Mouse (Mus musculus): ENCODE results near the gene Wasl. TPM values are rescaled to one million over a fixed set of nuclear protein-coding genes. Genes with fewer than 3 reads are reported as not detected.

Gene Wasl
- polyA plus RNA-seq, 1 experiment from 2014 or later: 61.6 TPM

GRCm38 (mm10) chr6:24662483-24662882 is 2.3 kb downstream of the Wasl start:
- no peak for DNase-seq (ENCODE audit: low spot score)
- peaks cover 16% of the 10 kb centered on the region for H3K4me1 ChIP-seq
- H3K27me3 ChIP-seq (ENCODE audit: insufficient read depth, poor library complexity, severe bottlenecking): no peaks in the 10 kb centered on the region
- H3K27ac ChIP-seq: no peak overlapping the region
- 61% methylated on average over 4 of the region's 4 CpGs for WGBS
- peak overlapping the region; percentile 94; the same call in 1 of the 2 replicates for H3K4me3 ChIP-seq
- H3K36me3 ChIP-seq: 0 out of 2 replicates have a peak, but pooled peaks cover 3% of the 10 kb centered on the region
- no peaks in the 10 kb centered on the region for H3K9me3 ChIP-seq

GRCm38 (mm10) chr6:24661879-24662278 is 2.9 kb downstream of the Wasl start:
- no peaks in the 10 kb centered on the region for H3K9me3 ChIP-seq
- 0 out of 2 replicates have a peak, but pooled peaks cover 3% of the 10 kb centered on the region for H3K36me3 ChIP-seq
- 77% methylated on average over 4 of the region's 4 CpGs for WGBS
- no peak overlapping the region for H3K27ac ChIP-seq
- peaks cover 16% of the 10 kb centered on the region for H3K4me1 ChIP-seq
- H3K27me3 ChIP-seq (ENCODE audit: insufficient read depth, poor library complexity, severe bottlenecking): no peaks in the 10 kb centered on the region
- DNase-seq (ENCODE audit: low spot score): no peak
- H3K4me3 ChIP-seq: no peak overlapping the region

DNA sequence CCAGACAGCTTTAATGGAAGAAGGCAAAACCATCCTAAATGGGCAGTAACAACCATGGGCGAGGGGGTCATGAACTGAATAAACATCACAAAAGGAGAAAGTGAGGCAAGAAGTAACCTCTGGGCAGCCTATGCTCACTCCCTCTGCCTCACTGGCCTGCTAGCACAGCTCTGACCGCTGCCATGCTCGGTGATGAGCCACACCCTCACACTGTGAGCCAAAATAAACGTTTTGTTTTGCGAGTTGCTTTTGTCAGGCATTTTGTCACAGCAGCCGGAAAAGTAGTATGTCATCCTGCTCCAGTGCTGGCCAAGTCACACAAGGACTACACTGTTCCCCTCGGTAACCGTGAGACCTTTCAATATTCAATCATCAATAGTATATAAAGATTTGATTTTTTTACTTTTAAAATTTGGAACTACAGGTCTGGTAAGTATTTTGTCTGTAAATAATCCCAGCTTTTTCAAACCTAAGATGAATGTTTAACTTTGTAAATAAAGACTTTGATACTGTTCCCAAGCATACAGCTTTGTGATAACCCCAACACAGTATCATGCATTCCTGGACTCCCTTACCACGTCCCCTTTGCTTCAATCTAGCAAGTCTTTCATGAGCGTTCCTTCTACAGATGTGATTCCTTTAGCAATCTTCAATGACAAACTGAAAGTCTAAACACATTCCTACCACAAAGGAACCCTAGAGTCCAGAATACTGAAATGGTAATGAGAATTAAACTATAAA is 7.0 kb downstream of the Wasl start:
- no peak overlapping the region for H3K27ac ChIP-seq
- H3K36me3 ChIP-seq: peaks cover 6% of the 10 kb centered on the region
- no peak for DNase-seq (ENCODE audit: low spot score)
- no peak overlapping the region for H3K4me3 ChIP-seq
- H3K9me3 ChIP-seq: no peaks in the 10 kb centered on the region
- H3K27me3 ChIP-seq (ENCODE audit: insufficient read depth, poor library complexity, severe bottlenecking): no peaks in the 10 kb centered on the region
- 61% methylated on average over 10 of the region's 10 CpGs for WGBS
- peaks cover 14% of the 10 kb centered on the region for H3K4me1 ChIP-seq

- WGBS: 90% methylated on average over 1 of the region's 1 CpGs
- no peak for DNase-seq (ENCODE audit: low spot score)
- Histone ChIP-seq H3K4me3 (no peak overlapping the region), H3K9me3 (no peaks in the 10 kb centered on the region), H3K4me1 (peaks cover 5% of the 10 kb centered on the region; the same call in 1 of the 2 replicates), H3K36me3 (peaks cover 6% of the 10 kb centered on the region), H3K27me3 (ENCODE audit: insufficient read depth, poor library complexity, severe bottlenecking) (no peaks in the 10 kb centered on the region), H3K27ac (no peak overlapping the region)
Observed at GRCm38 (mm10) chr6:24656094-24656493, 8.7 kb downstream of the Wasl start.

DNA sequence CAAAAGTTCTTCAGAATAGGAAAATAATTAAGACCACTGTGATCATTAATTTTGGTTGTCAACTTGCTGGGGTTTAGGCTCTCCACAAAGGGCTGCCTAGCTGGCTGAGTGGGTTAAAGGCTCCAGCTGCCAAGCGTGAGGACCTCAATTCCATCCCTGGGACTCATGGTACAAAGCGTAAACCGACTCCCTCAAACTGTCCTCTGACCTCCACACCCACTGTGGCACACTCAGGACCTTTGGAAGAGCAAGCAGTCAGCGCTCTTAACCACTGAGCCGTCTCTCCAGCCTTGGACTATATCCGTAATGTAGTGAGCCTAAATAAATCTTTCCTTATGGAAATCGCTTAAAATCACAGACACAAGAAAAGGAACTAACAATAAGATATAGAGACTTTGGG is 13.3 kb downstream of the Wasl start:
- WGBS: 79% methylated on average over 7 of the region's 7 CpGs

GRCm38 (mm10) chr6:24650719-24651118 is 14.1 kb downstream of the Wasl start:
- Histone ChIP-seq H3K4me3 (no peak overlapping the region), H3K9me3 (no peaks in the 10 kb centered on the region), H3K4me1 (no peaks in the 10 kb centered on the region), H3K27me3 (ENCODE audit: insufficient read depth, poor library complexity, severe bottlenecking) (no peaks in the 10 kb centered on the region), H3K27ac (no peak overlapping the region), H3K36me3 (peaks cover 4% of the 10 kb centered on the region)
- WGBS: 85% methylated on average over 3 of the region's 3 CpGs
- no peak for DNase-seq (ENCODE audit: low spot score)

More for the DNA sequence above, 13.3 kb downstream of the Wasl start:
- H3K27ac ChIP-seq: no peak overlapping the region
- peaks cover 3% of the 10 kb centered on the region; the same call in 1 of the 2 replicates for H3K4me1 ChIP-seq
- H3K4me3 ChIP-seq: no peak overlapping the region
- no peaks in the 10 kb centered on the region for H3K27me3 ChIP-seq (ENCODE audit: insufficient read depth, poor library complexity, severe bottlenecking)
- peaks cover 4% of the 10 kb centered on the region for H3K36me3 ChIP-seq
- no peaks in the 10 kb centered on the region for H3K9me3 ChIP-seq
- no peak for DNase-seq (ENCODE audit: low spot score)

- DNase-seq (ENCODE audit: low spot score): no peak
- Histone ChIP-seq H3K27me3 (ENCODE audit: insufficient read depth, poor library complexity, severe bottlenecking) (no peaks in the 10 kb centered on the region), H3K4me3 (no peak overlapping the region), H3K9me3 (no peaks in the 10 kb centered on the region), H3K27ac (no peak overlapping the region), H3K4me1 (no peaks in the 10 kb centered on the region), H3K36me3 (peaks cover 9% of the 10 kb centered on the region)
- WGBS: 84% methylated on average over 4 of the region's 4 CpGs
Observed at GRCm38 (mm10) chr6:24648403-24648802, 16.4 kb downstream of the Wasl start.

DNA sequence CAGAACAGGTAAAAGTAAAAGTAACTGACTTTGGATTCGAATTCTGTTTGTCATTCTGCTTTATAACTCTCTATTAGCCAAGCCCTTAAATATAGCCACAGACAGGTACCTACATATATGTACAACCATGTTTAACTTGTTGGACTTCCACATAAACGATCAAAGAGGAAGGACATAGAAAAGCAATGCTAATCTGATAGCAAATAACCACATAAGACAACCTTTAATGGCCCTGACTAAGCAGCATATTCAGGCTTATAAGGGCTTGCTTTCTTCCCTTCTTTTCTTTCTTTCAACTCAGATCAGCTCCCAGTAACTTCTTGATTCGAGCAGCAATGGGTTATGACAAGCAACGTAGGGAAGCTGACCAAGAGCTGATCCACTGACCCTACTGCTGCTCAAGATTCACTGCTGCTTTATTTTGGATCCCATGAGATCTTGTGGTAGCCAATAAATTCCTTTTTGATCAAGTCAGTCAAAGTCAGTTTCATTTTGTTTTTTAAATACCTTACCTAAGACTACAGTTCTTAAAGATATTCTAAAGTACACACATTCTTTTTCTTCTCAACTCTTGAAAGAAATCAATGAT is 17.6 kb downstream of the Wasl start:
- Histone ChIP-seq H3K27ac (no peak overlapping the region), H3K36me3 (0 out of 2 replicates have a peak, but pooled peaks cover 5% of the 10 kb centered on the region), H3K9me3 (no peaks in the 10 kb centered on the region), H3K4me1 (no peaks in the 10 kb centered on the region), H3K27me3 (ENCODE audit: insufficient read depth, poor library complexity, severe bottlenecking) (no peaks in the 10 kb centered on the region), H3K4me3 (no peak overlapping the region)
- no peak for DNase-seq (ENCODE audit: low spot score)
- 84% methylated on average over 4 of the region's 4 CpGs for WGBS

DNA sequence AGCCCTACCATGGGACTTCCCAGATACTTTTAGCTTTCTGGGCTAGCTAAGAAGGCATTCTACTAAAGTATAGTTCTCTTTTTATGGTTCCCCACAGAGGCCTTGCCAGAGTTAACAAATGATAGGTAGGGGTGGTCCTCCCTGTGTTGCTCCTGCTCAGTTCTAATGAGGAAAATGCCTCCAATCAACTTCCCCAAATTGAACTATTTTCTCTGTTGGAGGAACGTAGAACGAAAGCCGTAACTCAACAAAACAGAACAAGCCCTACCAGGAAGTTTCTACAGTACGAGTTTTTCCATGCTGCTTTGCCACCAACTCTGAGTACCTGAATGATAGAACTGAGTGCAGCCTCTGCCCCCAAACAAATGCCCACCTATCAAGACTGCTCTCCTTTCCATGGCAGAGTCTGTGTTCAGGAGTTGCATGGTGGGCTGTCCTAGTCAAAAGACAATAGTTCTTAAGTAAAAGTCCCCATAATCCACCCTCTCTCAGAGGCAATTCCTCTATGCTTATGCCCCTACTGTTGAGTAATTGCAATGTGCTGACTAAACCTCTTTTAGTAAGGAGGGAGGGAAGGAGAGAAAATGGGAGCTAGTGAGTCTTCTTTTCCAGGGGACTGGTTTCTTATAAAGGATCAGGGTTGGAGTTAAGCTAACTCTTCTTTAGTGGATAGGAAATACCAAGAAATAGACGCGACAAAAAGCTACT is 19.3 kb downstream of the Wasl start:
- Histone ChIP-seq H3K4me3 (no peak overlapping the region), H3K36me3 (0 out of 2 replicates have a peak, but pooled peaks cover 5% of the 10 kb centered on the region), H3K9me3 (no peaks in the 10 kb centered on the region), H3K27ac (no peak overlapping the region), H3K4me1 (no peaks in the 10 kb centered on the region), H3K27me3 (ENCODE audit: insufficient read depth, poor library complexity, severe bottlenecking) (no peaks in the 10 kb centered on the region)
- WGBS: 88% methylated on average over 6 of the region's 6 CpGs
- DNase-seq (ENCODE audit: low spot score): no peak

DNA sequence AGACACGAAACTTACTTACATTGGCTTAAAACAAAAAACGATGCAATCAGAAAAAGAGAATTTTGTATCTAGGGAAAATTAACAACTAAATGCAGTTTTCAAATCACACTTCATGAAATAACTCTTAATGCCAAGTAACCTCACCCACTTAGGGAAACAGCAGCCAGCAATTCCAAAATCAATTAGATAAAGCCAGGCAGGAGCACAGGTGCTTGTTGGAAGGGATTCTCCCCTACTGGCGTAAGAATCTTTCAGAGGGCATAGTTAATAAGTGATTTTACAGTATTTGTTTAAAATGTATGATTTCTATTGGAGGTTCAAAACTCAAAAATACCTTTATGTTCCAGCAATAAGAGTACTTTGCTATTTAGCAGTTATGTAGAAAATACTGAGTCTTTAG is 21.8 kb downstream of the Wasl start:
- Histone ChIP-seq H3K36me3 (0 out of 2 replicates have a peak, but pooled peaks cover 5% of the 10 kb centered on the region), H3K27ac (no peak overlapping the region), H3K4me3 (no peak overlapping the region), H3K9me3 (no peaks in the 10 kb centered on the region), H3K27me3 (ENCODE audit: insufficient read depth, poor library complexity, severe bottlenecking) (no peaks in the 10 kb centered on the region), H3K4me1 (no peaks in the 10 kb centered on the region)
- WGBS: 89% methylated on average over 3 of the region's 3 CpGs
- no peak for DNase-seq (ENCODE audit: low spot score)

DNA sequence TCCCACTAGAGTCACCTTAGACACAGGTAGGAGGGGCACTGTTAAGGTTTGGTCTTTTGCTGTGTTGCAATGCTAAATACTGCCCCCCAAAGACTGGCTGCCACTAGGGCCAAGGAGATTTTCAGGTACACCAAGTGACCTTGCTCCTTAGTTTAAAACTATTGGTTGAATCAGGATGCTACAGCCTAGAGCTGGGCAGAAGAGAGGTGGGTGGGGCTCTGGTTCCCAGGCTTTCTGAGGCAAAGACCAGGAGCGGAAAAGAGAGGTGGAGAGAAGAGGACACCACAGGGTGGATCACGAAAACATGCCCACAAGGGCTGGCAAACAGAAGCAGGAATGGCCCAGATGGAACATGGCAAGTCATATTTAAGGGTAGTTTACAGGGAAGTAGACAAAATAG is 22.6 kb downstream of the Wasl start:
- H3K36me3 ChIP-seq: peaks cover 7% of the 10 kb centered on the region; the same call in 1 of the 2 replicates
- H3K4me3 ChIP-seq: no peak overlapping the region
- no peak overlapping the region for H3K27ac ChIP-seq
- no peaks in the 10 kb centered on the region for H3K4me1 ChIP-seq
- no peak for DNase-seq (ENCODE audit: low spot score)
- WGBS: 83% methylated on average over 2 of the region's 2 CpGs
- H3K9me3 ChIP-seq: no peaks in the 10 kb centered on the region
- no peaks in the 10 kb centered on the region for H3K27me3 ChIP-seq (ENCODE audit: insufficient read depth, poor library complexity, severe bottlenecking)

GRCm38 (mm10) chr6:24641286-24641685 is 23.5 kb downstream of the Wasl start:
- Histone ChIP-seq H3K36me3 (peaks cover 8% of the 10 kb centered on the region; the same call in 1 of the 2 replicates), H3K27me3 (ENCODE audit: insufficient read depth, poor library complexity, severe bottlenecking) (no peaks in the 10 kb centered on the region), H3K4me3 (no peak overlapping the region), H3K27ac (no peak overlapping the region), H3K4me1 (no peaks in the 10 kb centered on the region), H3K9me3 (no peaks in the 10 kb centered on the region)
- 92% methylated on average over 4 of the region's 4 CpGs for WGBS
- no peak for DNase-seq (ENCODE audit: low spot score)

DNA sequence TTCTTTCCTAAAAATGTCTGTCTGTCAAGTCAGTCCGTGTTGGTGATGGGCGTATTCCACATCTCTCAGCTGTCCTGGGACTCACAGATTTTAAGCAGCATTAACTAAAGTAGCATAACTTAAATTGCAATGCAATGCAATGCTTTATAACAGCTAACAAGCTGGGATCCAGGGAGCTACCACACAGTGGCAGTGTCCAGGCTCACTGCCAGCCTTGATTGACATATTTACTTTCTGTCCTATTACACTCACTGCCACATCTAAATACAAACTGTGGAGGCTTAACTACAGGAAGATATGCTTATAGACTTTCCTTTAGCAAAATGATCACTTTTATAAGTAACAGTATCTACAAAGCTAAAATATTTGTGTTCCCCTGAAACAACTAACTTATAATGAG is 29.0 kb downstream of the Wasl start:
- no peak overlapping the region for H3K4me3 ChIP-seq
- H3K9me3 ChIP-seq: no peaks in the 10 kb centered on the region
- peaks cover 16% of the 10 kb centered on the region for H3K36me3 ChIP-seq
- H3K27ac ChIP-seq: no peak overlapping the region
- WGBS: 89% methylated on average over 2 of the region's 2 CpGs
- no peaks in the 10 kb centered on the region for H3K27me3 ChIP-seq (ENCODE audit: insufficient read depth, poor library complexity, severe bottlenecking)
- peaks cover 11% of the 10 kb centered on the region for H3K4me1 ChIP-seq
- DNase-seq (ENCODE audit: low spot score): no peak

Measured in heart, embryonic 10.5 days (tissue).